Mouse (Mus musculus) kidney, adult 8-10 months (tissue): ENCODE measurements around the gene Gm20425.

Experiments
- DNase-seq, 2 experiments: peaks; one replicate each; pipeline ENCODE4 v3.0.0; 2022

Gm20425 gene

DNA sequence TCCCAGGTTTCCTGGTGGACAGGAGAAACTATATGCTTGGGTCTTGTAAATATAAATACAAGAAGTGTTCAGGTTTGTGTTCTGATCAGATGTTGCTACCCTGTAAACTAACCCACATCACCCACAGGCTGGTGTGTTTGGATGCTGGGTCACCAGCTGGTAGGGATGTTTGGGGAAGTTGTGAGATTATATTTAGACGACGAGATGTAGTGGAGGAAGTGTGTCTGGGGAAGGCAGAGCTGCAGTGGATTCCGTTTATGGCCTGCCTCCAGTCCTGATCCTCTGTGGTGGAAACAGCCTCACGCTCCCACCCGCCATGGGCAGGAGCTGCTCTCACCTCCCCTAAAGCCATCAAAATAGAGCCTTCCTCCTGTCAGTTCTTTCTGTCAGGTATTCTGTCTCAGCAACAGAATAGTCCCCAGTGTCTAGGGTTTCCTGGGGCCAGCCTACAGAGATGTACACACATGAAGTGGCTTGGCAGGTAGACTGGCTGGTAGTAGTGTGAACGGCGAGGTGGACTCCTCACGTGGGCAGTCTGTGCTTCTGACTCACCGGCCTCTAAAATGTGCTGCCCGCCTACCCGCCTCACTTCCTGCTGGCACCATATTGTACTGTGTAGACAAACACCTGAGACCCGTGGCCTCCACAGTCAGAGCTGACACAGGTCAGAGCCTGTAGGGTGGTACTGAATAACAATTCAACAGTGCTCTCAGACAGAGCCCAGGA lies 80.9 kb downstream of the Gm20425 start:
- DNase-seq = no peak

DNA sequence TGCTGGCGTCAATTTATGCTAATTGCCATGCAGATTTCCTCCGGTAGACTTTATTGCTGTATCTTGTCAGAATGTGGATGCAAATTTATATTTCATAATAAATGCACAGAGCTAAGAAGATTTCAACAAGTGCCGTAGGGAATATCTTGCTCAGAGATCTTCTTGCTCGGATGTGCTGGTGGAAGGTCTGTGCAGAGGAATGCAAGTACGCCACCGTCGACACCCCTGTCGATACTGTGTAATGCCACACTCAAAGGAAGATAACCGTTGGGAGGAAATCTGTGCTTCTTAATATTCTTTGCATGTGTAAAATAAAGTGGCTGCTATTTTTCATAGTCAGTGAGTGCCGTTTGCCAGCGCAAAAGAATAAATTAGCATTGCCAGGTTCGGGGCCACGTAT lies 83.0 kb downstream of the Gm20425 start:
- no peak for DNase-seq

DNA sequence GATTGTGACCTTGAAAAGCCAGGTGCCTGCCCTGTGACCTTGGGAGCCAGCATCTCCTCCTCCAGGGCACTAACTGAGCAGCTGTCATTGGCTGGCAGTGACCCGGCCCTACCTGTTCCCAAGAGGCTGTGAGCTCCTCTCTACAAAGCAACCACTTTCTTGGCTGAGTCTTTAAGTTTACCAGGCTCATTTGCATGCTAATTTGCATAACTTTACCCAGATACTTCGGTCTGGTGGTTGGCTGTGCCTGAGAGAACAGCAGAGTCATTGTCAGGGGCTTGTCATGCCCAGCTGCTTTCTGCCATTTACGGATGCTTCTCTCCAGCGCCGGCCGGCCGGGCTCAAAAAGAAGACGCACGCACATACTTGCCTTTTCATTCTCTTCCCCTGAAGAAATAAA lies 83.4 kb downstream of the Gm20425 start:
- no peak for DNase-seq

DNA sequence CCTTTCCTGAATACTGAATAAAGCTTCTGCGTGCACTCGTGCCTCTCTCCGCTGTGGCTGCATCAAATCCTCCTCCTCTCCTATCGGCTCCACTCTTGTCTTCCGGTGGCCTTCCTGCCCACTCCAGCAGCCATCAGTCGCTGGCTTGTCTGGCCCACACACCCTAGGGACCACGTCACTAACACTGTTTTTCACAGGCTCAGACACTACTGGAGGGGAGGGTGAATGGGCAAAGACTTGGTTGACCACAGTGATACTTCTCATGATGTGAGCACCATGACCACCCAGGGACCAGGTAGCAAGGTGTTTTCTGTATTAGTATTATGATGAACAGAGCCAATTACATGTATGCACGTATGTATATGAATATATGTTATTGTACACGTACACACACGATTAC lies 83.8 kb downstream of the Gm20425 start:
- DNase-seq = no peak

DNA sequence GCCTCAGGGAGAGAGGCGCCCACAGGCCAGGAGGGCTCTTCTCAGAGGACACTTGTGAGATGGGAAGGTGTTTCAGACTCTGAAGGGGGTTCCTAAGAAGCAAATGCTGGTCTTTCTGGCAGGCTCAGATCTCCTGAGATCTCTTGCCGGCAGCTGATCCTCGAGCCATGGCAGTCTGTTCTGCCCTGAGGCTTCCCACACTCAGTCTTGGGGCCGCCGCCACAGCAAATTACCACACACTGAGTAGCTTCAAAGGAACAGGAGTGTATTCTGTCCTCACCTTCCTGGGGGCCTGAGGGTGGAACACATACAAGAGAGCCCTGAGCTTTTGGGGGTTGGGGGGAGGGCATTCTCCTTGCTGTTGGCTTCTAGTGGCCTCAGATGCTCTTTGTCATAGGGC lies 84.8 kb downstream of the Gm20425 start:
- no peak for DNase-seq

DNA sequence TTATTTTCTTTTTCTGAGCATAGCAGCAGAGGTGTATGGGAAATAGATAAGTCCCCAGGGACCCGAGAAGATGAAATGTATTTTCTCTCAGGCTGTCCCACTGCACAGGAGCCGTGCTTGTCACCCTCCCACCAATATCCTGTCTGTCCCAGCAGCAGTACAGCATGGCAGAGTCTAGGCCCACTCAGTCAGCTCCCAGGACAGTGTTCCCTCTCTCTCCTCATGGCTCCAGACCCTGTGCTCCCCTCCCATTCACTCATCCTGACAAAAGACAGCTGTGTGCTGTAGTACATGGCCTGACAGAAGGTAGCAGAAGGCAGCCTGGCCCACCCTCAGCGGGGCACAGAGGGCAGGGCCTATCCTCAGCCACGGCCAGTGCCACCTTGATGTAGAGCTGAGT lies 86.2 kb downstream of the Gm20425 start:
- no peak for DNase-seq

DNA sequence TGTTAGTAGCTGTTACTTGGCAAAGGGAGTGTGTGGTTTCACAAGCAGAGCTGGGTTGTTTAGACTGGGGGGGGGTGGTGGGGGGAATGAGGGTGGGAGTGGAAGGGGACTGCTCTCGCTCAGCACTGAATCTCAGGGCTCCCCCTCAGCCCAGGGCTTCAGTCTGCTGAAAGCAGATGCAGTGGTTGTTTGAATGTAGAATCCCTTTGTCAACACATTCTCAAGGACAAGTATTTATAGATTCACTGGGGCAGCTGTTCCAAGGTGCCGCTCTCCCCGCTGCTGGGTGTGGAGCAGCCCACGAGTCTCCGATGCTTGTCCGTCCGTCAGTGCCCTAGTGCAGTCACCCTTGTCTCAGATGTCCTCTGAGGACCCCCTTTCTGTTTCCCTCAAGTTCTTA lies 88.8 kb downstream of the Gm20425 start:
- no peak for DNase-seq

DNA sequence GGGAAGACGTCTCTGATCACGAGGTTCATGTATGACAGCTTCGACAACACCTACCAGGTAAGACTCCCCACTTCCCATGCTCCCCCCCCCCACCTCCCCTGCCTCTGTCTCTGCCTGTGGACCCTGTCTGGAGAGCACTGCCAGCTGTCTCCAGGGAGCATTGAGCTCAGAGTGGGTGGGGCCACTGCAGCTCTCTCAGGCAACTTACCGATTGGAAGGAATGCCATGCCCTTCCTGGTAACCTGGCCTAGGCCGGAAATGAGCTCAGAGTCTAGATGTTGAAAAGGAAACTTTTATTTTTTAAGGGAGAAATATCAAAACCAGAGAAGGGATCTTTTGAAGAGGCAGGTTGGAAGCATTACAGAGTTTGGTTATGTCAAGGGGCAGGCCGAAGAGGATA lies 89.7 kb downstream of the Gm20425 start:
- no peak for DNase-seq
